Mouse (Mus musculus) monocyte, adult 2 months (primary cell): Measurements from ENCODE around the gene Gm4305.
"Not testable (repeated sequence)": the region's sequence is repeated elsewhere in the genome, so short reads cannot be mapped to it uniquely, and the experiment has no call there.

ENCODE experiments used
- DNase-seq, 2 experiments: peaks; one replicate each; pipeline ENCODE4 v3.0.0; 2022; ENCODE audit warnings: low spot score in 2 of 2, low read depth in 1 of 2

Gene Gm4305

GRCm38 (mm10) chr10:100350793-100351192 is at the start of gene Gm4305:
Gm4305 (plus strand) TSS chr10:100351093.
- not testable (repeated sequence) for DNase-seq

- not testable (repeated sequence) for DNase-seq
These were observed 15.5 kb upstream of the Gm4305 start, which contains the start of gene Gm4301 for GRCm38 (mm10) chr10:100335376-100335775. Gm4301 (plus strand) TSS chr10:100335676.

- not testable (repeated sequence) for DNase-seq
These were observed 10.4 kb upstream of the Gm4305 start, which contains the start of gene Gm4302 for GRCm38 (mm10) chr10:100340536-100340935. Gm4302 (plus strand) TSS chr10:100340836.

GRCm38 (mm10) chr10:100345672-100346071 is 5.2 kb upstream of the Gm4305 start, which contains the start of gene Gm4303:
Gm4303 (plus strand) TSS chr10:100345972.
- not testable (repeated sequence) for DNase-seq

- peak in 1 of 2 experiments; percentile 1 for DNase-seq
These were observed 5.9 kb downstream of the Gm4305 start for GRCm38 (mm10) chr10:100356841-100357240.

GRCm38 (mm10) chr10:100361038-100361437 is 10.1 kb downstream of the Gm4305 start, which contains the start of gene Gm4307:
Gm4307 (plus strand) TSS chr10:100361338.
- DNase-seq, result not testable (repeated sequence)

- DNase-seq, result not testable (repeated sequence)
These were observed 31.6 kb downstream of the Gm4305 start, which contains the start of gene Gm4312 for GRCm38 (mm10) chr10:100382460-100382859. Gm4312 (minus strand) TSS chr10:100382560.
